Mouse (Mus musculus) liver, adult 2 months (tissue): ENCODE data around the gene Urad.

Experiments used
- CTCF ChIP-seq: fragments of 200-500 bp; IDR thresholded peaks from 2 replicates; pipeline ENCODE4 v1.5.1; 2011; ENCODE audit warnings: low read depth, low read length, control low read depth
- POLR2A ChIP-seq: fragments of 200-500 bp; IDR thresholded peaks from 2 replicates; pipeline ENCODE4 v1.6.1; 2011; ENCODE audit warnings: low read length, control low read depth; ENCODE audit not compliant: insufficient read depth; ENCODE audit errors: extremely low read depth

DNA sequence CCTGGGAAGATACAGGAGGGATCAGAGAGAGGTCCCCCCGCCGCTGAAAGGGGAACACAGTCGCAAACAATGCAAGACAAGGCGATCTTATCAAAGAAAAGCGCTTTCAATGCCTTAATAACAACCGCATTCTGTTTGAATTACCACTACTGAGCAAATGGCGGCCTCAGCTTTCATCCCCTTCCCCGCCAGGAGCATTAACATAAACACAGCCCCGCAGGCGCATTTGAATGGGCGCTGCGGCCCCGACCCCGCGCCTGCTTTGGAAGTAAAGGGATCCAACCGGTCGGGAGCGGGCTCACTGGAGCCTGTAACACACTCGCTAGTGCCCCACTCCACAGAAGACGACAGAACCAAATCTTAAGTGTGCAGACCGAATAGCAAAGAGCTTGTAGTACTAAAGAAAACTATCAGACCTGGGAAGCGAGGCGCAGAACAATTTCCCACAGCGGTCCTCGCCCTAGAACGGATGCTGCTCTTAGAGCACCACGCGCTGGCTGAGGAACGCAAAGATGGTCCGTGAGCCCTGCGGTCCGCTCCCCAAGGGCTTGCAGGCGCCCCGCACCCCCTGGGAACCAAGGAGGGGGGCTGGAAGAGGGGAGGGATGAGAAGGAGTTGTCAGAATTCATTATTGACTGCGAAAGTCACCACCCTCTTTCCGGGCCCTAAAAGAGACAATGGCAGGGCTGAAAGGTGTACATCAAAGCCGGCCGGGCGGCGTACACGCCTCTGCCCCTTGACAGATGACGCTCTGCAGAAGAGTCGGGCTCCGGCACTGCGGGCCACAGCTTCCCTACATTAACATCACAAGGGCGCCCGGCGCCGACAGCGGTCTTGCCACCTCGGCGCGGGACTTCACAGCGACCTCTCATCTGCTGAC lies 17.7 kb downstream of the Urad start:
- TF ChIP-seq CTCF (no peak), POLR2A (no peak)
